Mouse (Mus musculus) forebrain, embryonic 15.5 days (tissue): Measurements from ENCODE around the gene Armc5. TPM values are rescaled to one million over a fixed set of nuclear protein-coding genes. Genes with fewer than 3 reads are reported as not detected.

Experiments
- ATAC-seq: fragments of 200-750 bp; cut with Nextera tagmentation; replicated peaks from 2 replicates; pipeline ENCODE4 v1.8.0; 2017; ENCODE audit warnings: mild to moderate bottlenecking, moderate TSS enrichment, moderate library complexity
- H3K27ac ChIP-seq: fragments of 300-500 bp; sonication (generic); replicated peaks from 2 replicates; pipeline ENCODE4 v1.5.1; 2015; ENCODE audit warnings: mild to moderate bottlenecking, inconsistent platforms
- H3K27me3 ChIP-seq: fragments of 300-500 bp; sonication (generic); 2 replicates; pipeline ENCODE4 v1.6.1; 2015; ENCODE audit warnings: inconsistent platforms
- H3K36me3 ChIP-seq: fragments of 300-500 bp; sonication (generic); 2 replicates; pipeline ENCODE4 v1.6.1; 2015; ENCODE audit warnings: mild to moderate bottlenecking, inconsistent platforms
- H3K4me1 ChIP-seq: fragments of 300-500 bp; sonication (generic); 2 replicates; pipeline ENCODE4 v1.6.1; 2015; ENCODE audit warnings: inconsistent platforms
- H3K4me2 ChIP-seq: fragments of 300-500 bp; sonication (generic); replicated peaks from 2 replicates; pipeline ENCODE4 v1.6.1; 2015; ENCODE audit warnings: mild to moderate bottlenecking, inconsistent platforms
- H3K4me3 ChIP-seq: fragments of 300-500 bp; sonication (generic); 2 replicates; pipeline ENCODE4 v1.5.1; 2015; ENCODE audit warnings: mild to moderate bottlenecking, inconsistent platforms
- H3K9ac ChIP-seq: fragments of 300-500 bp; sonication (generic); replicated peaks from 2 replicates; pipeline ENCODE4 v1.6.1; 2015; ENCODE audit warnings: mild to moderate bottlenecking, inconsistent platforms
- H3K9me3 ChIP-seq: fragments of 300-500 bp; sonication (generic); 2 replicates; pipeline ENCODE4 v1.6.1; 2016; ENCODE audit warnings: inconsistent platforms
- WGBS: fragments of 180-500 bp; shearing (Covaris S2); methylation state at CpG from one replicate; pipeline ENCODE4 v1.1.7; 2015; ENCODE audit warnings: mixed read lengths; 5-methylcytosine and 5-hydroxymethylcytosine counted together
- polyA plus RNA-seq: library from polyadenylated mRNA; unstranded; fragments of >200 nt; fragmentation: Nextera tagmentation; extraction: Ambion mirVana; gene quantifications from 2 replicates; pipeline ENCODE4 v1.2.1, GENCODE M21; 2015

The Armc5 gene
- polyA plus RNA-seq, 1 experiment from 2014 or later: 11.0 TPM

DNA sequence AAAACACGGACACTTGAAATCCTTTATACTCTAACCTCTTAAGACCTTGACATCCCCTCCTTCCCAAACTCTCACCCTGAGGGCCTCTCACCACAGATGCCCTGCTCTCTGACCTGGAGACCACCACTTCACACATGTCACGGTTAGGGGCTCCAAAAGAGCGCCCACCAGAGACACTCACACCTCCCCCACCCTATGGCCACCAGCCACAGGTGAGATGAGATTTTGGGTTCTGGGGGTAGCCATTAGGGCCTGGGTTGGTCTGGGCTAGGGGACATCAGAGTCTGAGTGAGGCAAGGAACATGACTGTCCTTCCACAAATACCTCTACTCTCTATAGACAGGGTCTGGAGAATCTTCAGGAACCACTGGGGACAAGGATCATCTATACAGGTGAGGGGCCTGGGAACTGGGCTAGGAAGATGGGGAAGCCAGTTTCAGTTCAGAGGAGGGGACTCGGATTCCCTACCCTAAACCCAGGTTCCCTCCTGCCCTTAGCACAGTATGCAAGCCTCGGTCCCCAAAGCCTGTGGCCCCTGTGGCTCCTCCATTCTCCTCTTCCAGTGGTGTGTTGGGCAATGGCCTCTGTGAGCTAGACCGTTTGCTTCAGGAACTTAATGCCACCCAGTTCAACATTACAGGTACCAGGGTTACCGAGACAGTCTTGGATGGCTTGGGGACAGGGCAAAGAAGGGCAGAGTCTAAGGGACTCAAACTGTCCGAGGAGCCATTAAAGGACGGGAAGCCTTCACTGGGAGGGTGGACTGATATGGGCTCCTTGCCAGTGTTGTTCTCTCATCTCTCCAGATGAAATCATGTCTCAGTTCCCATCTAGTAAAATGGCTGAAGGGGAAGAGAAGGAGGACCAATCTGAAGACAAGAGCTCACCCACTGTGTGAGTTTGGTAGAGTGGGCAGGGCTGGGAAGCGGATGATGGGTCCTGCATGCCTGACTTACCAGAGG is 11.2 kb downstream of the Armc5 start:
- Histone ChIP-seq H3K4me2 (no peak overlapping the region), H3K9ac (no peak overlapping the region), H3K36me3 (peaks cover 11% of the 10 kb centered on the region; the same call in 1 of the 2 replicates), H3K4me1 (peaks cover 22% of the 10 kb centered on the region), H3K27ac (no peak overlapping the region), H3K27me3 (no peaks in the 10 kb centered on the region), H3K9me3 (no peaks in the 10 kb centered on the region), H3K4me3 (no peak overlapping the region)
- 82% methylated on average over 10 of the region's 10 CpGs for WGBS
- no peak for ATAC-seq

DNA sequence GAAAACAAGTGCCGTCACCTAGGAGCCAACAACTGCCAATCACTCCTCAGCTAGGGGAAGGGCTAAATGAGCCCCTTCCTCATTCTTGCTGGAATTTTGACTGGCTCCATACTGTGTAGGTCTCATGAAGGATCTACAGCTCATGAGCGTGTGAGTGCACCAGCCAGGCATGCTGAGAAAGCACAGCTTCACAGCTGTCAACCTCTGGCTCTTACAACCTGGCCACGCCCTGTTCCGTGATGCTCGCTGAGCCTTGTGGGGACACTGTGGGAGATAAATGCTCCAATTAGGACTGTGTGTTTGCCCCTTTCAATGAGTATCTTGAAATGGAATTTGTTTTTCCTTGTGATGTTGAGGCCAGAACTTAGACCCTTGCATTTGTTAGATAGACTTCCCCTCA is 12.9 kb downstream of the Armc5 start:
- peaks cover under 1% of the 10 kb centered on the region; the same call in 1 of the 2 replicates for H3K36me3 ChIP-seq
- H3K9ac ChIP-seq: no peak overlapping the region
- no peak for ATAC-seq
- H3K9me3 ChIP-seq: no peaks in the 10 kb centered on the region
- H3K4me2 ChIP-seq: no peak overlapping the region
- no peak overlapping the region for H3K4me3 ChIP-seq
- H3K27ac ChIP-seq: no peak overlapping the region
- no peaks in the 10 kb centered on the region for H3K27me3 ChIP-seq
- WGBS: 81% methylated on average over 5 of the region's 5 CpGs
- peaks cover 22% of the 10 kb centered on the region for H3K4me1 ChIP-seq

- WGBS: 45% methylated on average over 12 of the region's 12 CpGs
- no peak for ATAC-seq
- H3K36me3 ChIP-seq: no peaks in the 10 kb centered on the region
Observed at GRCm38 (mm10) chr7:128251946-128252345, 14.8 kb downstream of the Armc5 start.

GRCm38 (mm10) chr7:128252609-128253008 is 15.5 kb downstream of the Armc5 start:
- Histone ChIP-seq H3K4me3 (peak overlapping the region; percentile 38), H3K27ac (no peak overlapping the region), H3K9me3 (no peaks in the 10 kb centered on the region), H3K36me3 (no peaks in the 10 kb centered on the region), H3K27me3 (no peaks in the 10 kb centered on the region), H3K4me1 (peaks cover 11% of the 10 kb centered on the region), H3K9ac (peak overlapping the region; percentile 37), H3K4me2 (peak overlapping the region; percentile 58)
- ATAC-seq: peak; percentile 84
- 7% methylated on average over 24 of the region's 24 CpGs for WGBS

More at GRCm38 (mm10) chr7:128251946-128252345, 14.8 kb downstream of the Armc5 start:
- peak overlapping the region; percentile 38 for H3K4me3 ChIP-seq
- H3K9ac ChIP-seq: 0 out of 2 replicates have a peak overlapping the region, but pooled peaks have one; percentile 37
- peak overlapping the region; percentile 58 for H3K4me2 ChIP-seq
- H3K9me3 ChIP-seq: no peaks in the 10 kb centered on the region
- H3K4me1 ChIP-seq: peaks cover 11% of the 10 kb centered on the region
- H3K27me3 ChIP-seq: no peaks in the 10 kb centered on the region
- H3K27ac ChIP-seq: no peak overlapping the region

- Histone ChIP-seq H3K4me3 (no peak overlapping the region), H3K4me2 (no peak overlapping the region), H3K36me3 (no peaks in the 10 kb centered on the region), H3K9ac (no peak overlapping the region), H3K27me3 (no peaks in the 10 kb centered on the region), H3K4me1 (peaks cover 11% of the 10 kb centered on the region), H3K9me3 (no peaks in the 10 kb centered on the region), H3K27ac (no peak overlapping the region)
- 64% methylated on average over 2 of the region's 2 CpGs for WGBS
- ATAC-seq: no peak
Observed at GRCm38 (mm10) chr7:128254978-128255377, 17.8 kb downstream of the Armc5 start.

- no peak overlapping the region for H3K4me3 ChIP-seq
- no peaks in the 10 kb centered on the region for H3K9me3 ChIP-seq
- WGBS: 91% methylated on average over 5 of the region's 5 CpGs
- H3K4me1 ChIP-seq: peaks cover 11% of the 10 kb centered on the region
- no peak overlapping the region for H3K4me2 ChIP-seq
- no peak overlapping the region for H3K27ac ChIP-seq
- ATAC-seq: no peak
- H3K27me3 ChIP-seq: no peaks in the 10 kb centered on the region
- H3K9ac ChIP-seq: no peak overlapping the region
- no peaks in the 10 kb centered on the region for H3K36me3 ChIP-seq
Observed at GRCm38 (mm10) chr7:128255757-128256156, 18.6 kb downstream of the Armc5 start.

DNA sequence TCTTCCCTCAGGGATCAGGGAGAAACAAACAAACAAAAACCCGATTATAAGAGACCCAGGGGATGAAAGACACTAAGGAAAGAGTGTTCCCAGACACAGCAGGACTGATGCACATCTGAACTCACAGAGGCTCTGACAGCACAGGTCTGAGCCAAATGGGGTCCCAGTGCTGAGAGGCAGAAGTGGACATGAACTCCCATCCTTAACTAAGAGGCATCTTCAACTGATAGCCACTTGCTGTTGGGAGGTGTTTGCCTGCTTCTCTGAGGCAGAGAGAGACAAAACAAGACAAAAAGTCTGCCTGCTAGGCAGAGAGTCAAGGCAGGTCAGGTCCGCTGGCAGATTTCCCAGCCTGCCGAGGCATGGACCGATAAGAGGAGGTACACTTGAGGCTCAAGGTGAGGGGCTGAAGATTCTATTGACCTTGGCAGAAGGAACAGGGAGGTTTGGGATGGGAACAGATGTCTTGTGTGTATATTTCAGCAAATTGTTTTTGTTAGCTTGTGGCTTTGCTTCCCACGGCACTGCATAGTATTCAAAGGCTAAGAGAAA is 19.7 kb downstream of the Armc5 start:
- H3K27ac ChIP-seq: no peak overlapping the region
- H3K4me1 ChIP-seq: peaks cover 10% of the 10 kb centered on the region
- no peaks in the 10 kb centered on the region for H3K36me3 ChIP-seq
- no peak for ATAC-seq
- 56% methylated on average over 5 of the region's 5 CpGs for WGBS
- no peaks in the 10 kb centered on the region for H3K9me3 ChIP-seq
- no peak overlapping the region for H3K9ac ChIP-seq
- no peak overlapping the region for H3K4me2 ChIP-seq
- no peak overlapping the region for H3K4me3 ChIP-seq
- no peaks in the 10 kb centered on the region for H3K27me3 ChIP-seq

DNA sequence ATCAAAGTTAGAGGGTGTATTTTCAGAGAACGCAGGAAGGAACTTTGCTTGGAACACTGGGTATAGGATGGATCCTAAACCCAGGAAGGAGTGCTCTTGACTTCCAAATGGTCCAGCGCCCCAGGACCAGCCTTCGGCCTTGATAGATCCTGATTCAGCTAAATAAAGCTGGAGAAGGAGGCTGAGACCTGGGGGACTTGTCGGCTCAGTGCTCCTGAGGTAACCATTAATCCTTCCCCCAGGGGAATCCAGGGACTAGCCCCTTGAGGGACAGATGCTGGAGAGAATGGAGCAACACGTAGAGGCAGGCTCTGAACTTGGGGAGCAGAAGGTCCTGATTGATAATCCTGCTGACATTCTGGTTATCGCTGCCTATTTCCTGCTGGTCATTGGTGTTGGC is 28.3 kb downstream of the Armc5 start, which contains the start of gene Slc5a2:
TSS of gene Slc5a2 (plus strand) at position 247 of the 400 bp plus-strand sequence.
- Histone ChIP-seq H3K9me3 (no peaks in the 10 kb centered on the region), H3K9ac (no peak within 1 kb of the TSS), H3K27ac (no peak within 1 kb of the TSS), H3K27me3 (no peaks in the 10 kb centered on the region), H3K4me2 (no peak within 1 kb of the TSS), H3K4me3 (no peak within 1 kb of the TSS), H3K36me3 (no peaks in the 10 kb centered on the region), H3K4me1 (no peaks in the 10 kb centered on the region)
- no peak for ATAC-seq
- 84% methylated on average over 6 of the region's 6 CpGs for WGBS

DNA sequence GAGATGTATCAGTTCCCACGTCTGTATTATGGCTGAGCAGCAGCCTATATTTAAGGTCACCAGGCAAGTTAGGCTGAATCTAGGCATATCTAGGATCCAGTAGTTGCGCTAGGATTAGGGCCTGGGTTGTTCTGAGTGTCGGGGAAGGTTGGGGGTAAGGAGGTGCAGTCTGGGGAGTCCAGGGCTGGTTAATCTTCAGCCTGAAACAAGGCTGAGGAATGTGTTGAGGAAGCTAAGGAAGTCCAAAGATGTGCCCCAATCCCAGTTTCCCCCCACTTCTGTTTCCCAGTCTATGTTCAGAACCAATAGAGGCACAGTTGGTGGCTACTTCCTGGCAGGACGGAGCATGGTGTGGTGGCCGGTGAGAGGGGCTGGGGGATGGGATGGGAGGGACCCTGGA is 28.9 kb downstream of the Armc5 start:
- WGBS: 76% methylated on average over 5 of the region's 5 CpGs

GRCm38 (mm10) chr7:128267391-128267790 is 30.2 kb downstream of the Armc5 start:
- Histone ChIP-seq H3K9me3 (no peaks in the 10 kb centered on the region), H3K27me3 (no peaks in the 10 kb centered on the region), H3K36me3 (no peaks in the 10 kb centered on the region), H3K27ac (no peak overlapping the region), H3K4me1 (no peaks in the 10 kb centered on the region), H3K4me2 (no peak overlapping the region), H3K9ac (no peak overlapping the region), H3K4me3 (no peak overlapping the region)
- 69% methylated on average over 13 of the region's 13 CpGs for WGBS
- ATAC-seq: no peak

More for the DNA sequence above, 28.9 kb downstream of the Armc5 start:
- H3K27ac ChIP-seq: no peak overlapping the region
- no peaks in the 10 kb centered on the region for H3K27me3 ChIP-seq
- H3K4me1 ChIP-seq: no peaks in the 10 kb centered on the region
- no peak overlapping the region for H3K4me2 ChIP-seq
- ATAC-seq: no peak
- no peak overlapping the region for H3K4me3 ChIP-seq
- no peak overlapping the region for H3K9ac ChIP-seq
- no peaks in the 10 kb centered on the region for H3K36me3 ChIP-seq
- no peaks in the 10 kb centered on the region for H3K9me3 ChIP-seq

DNA sequence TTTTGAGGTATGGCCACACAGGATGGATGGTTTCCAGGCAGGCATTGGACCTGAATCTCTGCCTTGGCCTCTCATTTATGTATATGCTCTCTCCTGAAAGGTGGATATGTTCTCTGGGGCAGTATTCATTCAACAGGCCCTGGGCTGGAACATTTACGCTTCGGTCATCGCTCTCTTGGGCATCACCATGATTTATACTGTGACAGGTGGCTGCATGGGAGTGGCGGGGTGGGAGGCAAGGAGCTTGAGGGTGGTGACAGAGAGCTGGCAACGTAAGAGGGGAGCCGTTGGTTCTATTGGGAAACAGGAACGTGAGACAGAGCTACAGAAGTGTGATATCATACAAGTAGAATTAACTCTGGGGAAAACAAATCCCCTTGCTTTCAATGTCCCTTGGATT is 30.7 kb downstream of the Armc5 start:
- no peaks in the 10 kb centered on the region for H3K27me3 ChIP-seq
- no peaks in the 10 kb centered on the region for H3K4me1 ChIP-seq
- H3K4me2 ChIP-seq: no peak overlapping the region
- H3K4me3 ChIP-seq: no peak overlapping the region
- no peak overlapping the region for H3K27ac ChIP-seq
- H3K36me3 ChIP-seq: no peaks in the 10 kb centered on the region
- no peaks in the 10 kb centered on the region for H3K9me3 ChIP-seq
- WGBS: 92% methylated on average over 7 of the region's 7 CpGs
- no peak for ATAC-seq
- no peak overlapping the region for H3K9ac ChIP-seq

GRCm38 (mm10) chr7:128270431-128270850 is 33.3 kb downstream of the Armc5 start:
- no peak for ATAC-seq
- Histone ChIP-seq H3K9ac (no peak overlapping the region), H3K4me2 (no peak overlapping the region), H3K27me3 (no peaks in the 10 kb centered on the region), H3K36me3 (peaks cover 17% of the 10 kb centered on the region), H3K27ac (no peak overlapping the region), H3K4me3 (no peak overlapping the region), H3K9me3 (no peaks in the 10 kb centered on the region), H3K4me1 (no peaks in the 10 kb centered on the region)
- 64% methylated on average over 13 of the region's 13 CpGs for WGBS
